Mouse (Mus musculus): ENCODE results near the gene Meis1.

Gene Meis1

DNA sequence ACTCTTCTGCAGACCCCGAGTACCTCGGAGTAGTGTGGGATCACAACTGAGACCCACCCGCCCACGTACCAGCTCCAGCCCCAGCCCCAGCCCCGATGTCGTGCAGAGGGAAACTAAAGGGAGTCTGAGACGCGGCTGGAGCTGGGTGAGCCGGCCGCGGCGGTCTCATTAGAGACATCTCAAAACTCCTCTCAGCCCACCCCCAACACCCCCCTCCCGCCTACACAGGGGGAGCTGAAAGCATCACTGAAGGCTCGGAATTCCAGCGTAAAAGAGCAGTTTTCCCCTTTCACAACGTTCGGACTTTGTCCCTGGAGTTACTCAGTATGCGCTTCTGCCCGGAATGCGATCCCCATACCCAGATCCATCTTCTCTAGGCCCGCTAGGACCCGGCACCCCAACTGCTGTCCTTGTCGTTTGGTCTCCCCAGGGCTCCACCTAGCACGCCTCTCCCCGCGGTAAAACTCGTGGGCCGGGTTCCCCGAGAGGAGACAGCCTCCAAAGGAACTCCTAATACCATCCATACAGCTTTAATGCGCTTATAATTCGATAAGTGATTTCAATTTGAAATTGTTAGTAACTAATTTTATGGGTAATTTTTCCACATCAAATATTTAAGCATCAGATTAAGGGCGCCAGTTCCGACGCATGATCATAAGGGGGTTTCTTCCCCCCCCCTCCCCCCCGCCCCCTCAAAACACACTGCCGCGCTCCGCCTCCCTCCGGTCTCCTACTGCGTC, 141.7 kb downstream of the Meis1 start:
- no peak for DNase-seq (ENCODE audit: low spot score in 2 of 2)

DNA sequence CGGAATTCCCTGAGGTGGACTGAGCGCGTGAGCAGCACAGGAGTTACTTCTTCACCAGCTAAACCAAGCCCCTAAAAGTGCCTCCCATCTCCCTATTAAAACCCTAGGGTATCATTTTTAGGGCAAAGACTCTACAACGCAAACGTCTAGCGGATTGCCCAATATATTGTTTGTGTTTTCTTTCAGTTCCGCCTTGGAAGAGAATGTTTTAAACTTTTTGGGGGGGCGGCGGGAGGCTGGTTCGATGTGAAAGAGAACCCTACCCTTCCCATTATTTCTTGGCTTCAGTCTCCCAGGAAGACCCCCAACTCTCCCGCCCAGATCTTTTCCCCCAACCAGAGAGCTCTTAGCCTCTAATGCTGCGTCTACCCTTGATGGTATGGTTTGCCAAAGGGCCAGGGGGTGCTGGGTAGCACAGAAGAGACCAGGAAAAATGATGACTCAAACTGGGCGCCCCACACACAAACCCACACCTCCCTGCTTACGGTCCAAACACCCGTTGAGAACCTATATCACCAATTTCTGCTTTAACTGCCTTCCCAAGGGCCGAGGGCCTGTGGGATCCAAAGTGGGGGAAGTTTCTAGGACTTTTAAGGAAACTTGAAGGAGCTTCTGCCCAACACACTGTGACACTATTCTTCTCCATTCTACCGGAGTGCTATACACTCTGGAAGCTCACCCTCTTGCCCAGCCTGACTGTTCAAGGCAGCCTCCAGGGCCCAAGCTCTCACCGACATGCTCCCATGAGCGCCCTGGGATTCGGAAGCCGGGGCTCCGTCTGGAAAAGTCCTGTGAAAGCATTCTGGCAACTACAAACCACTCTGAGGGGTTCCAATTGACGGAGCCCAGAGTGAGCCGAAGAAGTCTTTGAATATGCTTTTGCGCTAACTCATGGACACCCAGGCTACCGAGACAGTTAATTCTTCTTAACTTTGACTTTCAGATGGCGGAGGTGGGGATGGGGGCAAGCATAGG, 142.6 kb downstream of the Meis1 start:
- no peak for DNase-seq (ENCODE audit: low spot score in 2 of 2)

DNA sequence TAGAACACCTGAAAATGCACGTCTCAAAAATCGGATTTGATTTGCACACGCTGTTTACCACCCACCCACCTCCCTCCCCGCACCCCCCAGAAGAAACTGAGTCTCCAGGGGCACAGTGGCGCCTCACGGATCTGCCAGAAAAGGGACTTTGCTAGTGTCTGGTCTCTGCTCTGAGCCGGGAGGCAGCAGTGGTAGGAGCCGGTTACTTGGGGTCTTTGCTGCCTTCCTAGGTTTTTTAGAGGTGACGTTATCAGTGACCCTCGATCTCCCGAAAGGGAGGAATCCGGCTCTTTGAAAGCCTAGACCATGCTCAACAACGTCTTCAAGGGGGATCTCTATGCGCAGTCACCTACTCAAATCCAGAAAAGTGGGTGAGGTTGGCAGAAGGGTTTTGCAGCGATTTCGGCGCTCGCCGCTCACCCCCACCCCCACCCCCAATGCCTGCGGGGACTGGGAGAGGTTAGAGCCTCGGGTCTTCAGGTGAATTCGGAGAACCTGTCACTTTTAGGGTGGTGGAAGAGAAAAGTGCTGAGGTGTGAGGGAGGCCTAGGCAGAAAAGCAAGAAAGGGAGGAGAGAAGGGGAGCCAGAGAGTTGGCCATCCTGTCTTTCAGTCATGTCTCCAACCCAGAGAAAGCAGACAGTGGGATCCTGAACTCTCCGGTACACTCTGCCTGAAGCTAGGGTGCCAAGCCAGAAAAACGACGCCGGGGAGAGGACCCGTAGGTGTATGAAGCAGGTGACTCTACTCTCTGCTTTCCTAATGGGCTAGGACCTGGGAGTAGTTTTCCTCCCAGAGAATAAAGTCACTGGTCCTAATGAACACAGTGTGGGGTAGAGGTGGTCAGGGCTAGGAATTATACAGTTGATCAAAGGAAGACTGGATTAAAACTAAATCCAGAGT, 143.5 kb downstream of the Meis1 start:
- DNase-seq (ENCODE audit: low spot score in 2 of 2): no peak

DNA sequence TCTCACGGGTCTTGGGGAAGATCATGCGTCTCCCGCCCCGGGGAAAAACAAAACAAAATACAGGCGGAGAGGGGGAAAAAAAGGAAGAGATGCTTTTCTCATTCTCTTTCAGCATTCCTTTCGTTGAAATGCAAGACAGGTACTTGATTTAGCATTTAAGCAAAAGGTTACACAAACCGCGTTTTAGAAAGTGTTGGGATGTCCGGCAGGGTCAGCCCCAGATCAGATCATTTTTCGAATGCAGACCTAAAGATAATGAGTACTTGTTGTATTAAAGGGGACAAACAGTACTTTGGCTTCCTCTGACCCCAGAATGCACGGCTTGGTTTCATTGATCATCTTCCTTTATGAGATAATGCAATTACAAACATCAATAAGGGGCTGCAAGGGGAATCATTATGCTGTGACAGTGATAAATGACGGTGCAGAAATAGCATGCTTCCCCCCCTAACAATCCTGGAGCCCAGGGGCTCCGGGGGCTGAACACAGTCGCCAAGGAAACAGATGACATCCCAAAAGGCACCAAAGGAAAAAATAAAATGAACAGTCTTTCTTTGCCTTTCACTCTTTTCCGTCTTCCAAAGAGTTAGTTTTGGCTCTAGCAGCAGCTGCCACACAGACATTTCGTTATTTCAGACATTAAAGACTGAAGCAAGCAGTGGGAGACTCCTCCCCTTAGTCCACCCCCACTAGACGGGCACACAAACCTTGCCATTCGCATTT, 144.3 kb downstream of the Meis1 start:
- no peak for DNase-seq (ENCODE audit: low spot score in 2 of 2)

DNA sequence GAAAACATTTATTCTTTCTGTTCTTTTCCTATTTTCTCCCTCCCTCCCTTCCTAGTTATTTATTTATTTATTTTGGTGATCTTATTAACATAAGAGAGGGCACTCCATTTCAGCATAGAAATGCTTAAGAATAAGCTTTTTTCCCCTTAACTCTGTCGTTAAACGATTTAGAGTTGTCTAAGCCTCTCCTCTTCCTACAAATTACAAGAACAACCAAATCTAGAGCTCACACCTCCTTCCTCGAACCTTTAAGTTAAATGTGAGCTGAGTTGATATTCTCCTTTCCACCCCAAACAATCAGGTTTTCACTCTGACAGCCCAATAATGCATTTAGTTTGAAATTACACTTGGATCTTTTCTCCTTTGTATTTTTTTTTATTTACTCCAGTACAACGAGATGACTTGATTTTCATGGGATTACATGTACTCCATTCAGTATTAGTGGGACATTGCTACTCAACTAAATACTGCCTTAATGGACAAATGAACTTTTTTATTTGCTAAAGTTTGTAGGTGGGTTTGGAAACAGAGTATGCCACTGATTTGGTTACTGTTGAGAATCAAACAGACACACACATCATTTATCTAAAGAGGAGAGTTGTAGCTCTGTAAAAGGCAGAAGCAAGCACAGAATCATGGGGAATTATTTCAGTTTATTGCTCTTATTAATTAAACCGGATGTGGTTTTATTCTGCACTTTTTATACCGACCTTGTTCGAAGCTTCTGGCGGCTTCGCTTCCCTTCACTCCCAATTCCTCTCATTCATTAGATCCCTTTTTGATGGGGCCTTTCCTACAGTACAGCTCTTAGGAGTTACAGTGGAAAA, 145.1 kb downstream of the Meis1 start:
- DNase-seq (ENCODE audit: low spot score in 2 of 2): no peak

DNA sequence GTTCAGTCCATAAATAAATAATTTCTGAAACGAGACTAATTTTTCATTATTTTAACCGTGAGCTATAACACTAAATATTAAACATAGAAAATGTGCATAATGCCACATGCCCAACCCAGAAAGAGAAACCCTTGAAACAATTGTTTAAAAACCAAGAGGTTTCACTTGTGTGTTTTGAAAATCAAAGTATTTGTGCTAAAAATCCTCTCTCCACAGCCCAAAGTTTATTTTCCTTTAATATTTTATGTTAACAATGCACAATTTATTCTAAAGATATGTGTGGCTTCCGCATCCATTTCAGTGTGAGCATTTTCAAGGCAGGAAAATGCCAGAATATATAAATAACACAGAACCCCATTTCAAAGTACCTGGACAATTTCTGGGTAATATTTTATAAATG, 146.0 kb downstream of the Meis1 start:
- no peak for DNase-seq (ENCODE audit: low spot score in 2 of 2)

DNA sequence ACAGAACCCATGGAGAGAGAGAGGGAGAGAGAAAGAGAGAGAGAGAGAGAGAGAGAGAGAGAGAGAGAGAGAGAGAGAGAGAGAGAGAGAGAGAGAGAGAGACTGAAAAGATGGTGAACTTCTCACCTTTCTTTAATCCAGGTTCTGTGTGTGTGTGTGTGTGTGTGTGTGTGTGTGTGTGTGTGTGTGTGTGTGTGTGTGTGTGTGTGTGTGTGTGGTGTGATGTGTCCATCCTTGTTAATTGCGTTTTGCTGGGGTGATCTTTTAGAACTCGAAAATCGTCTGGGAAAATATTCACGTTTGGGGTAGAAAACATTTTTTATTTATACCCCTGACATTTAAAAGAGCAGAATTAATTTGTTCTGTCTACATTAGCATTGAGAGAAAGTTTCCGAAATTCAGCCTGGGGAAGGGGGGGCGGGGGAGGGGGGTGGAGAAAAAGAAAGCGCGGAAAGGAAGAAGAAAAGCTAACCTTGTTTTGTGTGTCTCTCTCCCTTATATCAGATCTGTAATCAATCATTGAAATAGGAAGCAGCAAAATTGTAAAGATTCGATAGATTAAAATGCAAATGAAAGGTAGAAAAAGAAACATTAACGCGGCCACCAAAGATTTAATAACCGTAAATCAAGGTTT, 146.6 kb downstream of the Meis1 start:
- DNase-seq (ENCODE audit: low spot score in 2 of 2): no peak

DNA sequence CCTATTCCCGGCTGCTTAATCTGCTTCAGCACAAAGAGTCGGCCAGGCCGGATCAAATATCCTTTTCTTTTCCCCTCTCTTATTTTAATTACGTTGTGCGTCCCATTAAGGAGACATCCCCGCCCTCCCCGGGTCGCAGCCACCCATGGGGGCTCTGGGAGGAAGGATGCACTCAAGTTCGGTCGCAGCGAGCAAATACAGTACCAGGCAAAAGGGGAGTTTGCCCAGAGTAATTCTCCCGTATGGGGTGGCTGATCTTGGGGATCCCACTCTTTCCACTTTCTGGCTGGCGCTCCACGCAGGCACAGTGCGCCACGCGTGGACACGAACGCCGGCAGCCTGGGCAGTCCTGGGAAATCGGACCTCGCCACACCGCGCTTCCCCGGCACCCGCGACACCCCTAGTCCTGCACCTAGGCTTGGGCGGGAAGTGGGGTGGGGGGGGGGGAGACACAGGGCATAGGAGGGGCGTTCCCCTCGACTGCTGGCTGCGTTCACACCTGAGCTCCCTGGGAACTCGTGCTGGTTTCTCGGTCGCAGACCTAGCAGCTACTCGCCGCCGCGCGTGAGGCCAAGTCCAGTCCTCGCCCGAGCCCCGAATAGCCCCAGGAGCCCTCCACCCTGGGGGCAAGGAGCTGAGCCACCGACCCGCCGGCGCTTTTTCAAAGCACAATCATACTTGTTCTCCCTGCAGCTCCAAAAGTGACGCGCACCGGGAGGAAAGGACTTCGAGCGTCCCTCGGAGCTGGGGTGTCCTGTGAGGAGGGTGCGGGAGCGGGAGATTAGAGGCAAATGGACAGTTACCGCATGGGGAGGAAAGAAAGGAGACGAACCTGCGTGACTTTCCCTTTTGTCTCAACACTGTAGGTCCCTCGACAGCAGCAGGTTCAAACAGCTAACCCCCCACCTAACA, 147.4 kb downstream of the Meis1 start:
- no peak for DNase-seq (ENCODE audit: low spot score in 2 of 2)

DNA sequence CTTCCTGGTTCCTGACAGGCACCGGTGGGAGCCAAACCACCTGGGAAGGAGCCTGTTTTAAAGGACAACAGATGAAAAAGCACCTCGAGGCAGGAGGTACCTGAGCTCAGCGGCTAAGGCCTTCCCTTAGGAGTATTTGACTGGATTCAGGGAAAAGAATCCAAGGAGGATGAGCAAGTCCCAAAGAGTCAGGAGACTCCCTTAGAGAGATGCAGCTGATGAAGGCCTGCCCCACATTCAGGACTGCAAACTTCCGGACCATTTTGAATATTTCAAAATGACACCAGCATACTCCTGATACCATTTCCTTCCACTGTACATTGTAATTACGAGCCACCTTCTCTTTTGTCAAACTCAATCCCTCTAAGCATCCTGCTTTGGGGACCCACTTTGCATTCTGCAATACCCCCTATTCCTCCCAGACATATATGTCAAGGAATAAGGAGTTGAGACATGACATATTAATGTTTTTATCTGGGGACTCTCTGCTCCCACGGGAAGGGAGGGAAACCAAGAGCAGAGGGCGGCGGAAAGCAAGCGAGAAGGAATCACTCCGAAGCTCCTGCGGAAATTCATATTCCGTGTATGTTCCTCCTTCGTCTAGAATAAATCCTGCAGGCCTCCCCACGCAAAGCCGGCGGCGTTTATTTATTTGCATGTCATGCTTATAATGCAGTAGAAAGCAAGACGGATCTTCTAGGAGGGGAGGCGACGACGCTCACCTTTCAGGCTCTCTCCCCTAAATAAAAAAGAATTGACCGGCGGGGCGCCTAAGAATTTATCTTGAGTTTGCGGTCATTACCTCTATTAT, 148.5 kb downstream of the Meis1 start:
- no peak for DNase-seq (ENCODE audit: low spot score in 2 of 2)

DNA sequence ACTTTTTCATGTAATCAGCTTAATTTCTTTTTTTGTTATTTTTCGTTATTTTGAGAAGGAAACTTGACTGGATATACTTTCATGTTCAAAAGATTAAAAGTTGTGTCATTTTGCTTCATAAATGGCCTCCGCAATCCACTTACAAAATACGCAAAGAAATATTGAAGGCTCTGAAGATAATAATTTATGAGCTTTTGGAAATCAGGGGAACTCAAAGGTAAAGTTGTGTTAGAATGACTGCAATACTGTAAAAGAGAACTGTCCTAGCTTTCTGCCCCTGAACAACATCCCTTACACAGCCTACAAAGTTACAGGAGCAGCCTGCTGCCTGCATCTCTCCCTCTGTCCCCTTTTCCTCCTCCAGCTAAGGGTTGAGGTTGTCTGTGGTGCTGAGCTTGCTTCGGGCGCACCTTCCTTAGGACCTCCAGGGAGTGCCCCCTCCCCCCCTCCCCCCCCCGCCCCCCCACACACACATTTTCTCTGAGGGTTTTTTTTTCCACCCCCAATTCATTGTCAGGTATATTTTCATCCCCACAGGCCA, 149.3 kb downstream of the Meis1 start:
- DNase-seq (ENCODE audit: low spot score in 2 of 2): no peak

DNA sequence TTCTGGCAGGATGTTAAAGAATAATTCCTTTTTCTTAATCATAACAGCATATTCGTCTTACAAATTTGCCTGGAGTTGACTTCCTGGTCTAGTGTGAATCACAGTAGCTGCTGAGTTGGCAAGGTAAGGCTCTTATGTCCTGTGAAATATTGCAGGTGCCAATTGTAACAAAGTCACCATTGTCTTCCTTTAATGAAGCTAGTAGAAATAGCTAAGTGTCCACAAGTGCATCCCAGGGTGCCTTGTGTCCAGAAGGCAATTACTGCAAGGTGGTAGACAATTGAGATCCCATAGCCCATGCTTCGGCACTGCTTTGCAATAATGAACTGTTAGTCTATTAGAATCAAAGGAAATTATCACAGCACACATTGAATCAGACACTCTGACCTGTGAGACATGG, 151.1 kb downstream of the Meis1 start:
- DNase-seq (ENCODE audit: low spot score in 2 of 2): no peak

DNA sequence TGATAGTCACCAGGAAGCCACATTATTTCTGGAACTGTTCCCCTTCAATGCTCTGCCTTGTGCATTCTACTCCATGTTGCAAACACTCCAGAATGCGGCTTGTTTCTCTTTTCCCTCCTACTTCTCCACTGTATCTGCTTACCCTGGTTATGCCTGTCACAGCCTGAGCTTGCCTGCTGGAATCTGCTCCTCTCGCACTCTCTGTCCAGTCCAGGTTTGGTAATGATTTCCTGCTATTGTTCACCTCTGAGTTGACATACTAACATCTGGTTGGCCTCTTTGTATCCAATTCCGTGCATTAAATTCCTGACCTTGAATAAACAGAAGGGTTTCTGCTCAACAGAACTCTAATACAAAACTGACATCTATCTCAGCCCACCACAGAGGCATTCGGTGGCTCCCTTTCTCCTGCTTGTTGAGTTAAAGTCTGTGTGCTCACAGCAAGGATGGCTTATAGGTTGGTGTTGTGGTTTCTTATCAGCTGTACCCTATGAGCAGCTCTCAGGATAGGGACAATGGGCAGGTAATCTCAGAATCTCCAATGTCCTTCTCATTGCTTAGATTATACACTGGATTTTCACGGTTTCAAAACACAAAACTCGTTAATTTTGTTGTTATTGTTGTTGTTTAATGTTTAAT, 152.5 kb downstream of the Meis1 start:
- no peak for DNase-seq (ENCODE audit: low spot score in 2 of 2)

DNA sequence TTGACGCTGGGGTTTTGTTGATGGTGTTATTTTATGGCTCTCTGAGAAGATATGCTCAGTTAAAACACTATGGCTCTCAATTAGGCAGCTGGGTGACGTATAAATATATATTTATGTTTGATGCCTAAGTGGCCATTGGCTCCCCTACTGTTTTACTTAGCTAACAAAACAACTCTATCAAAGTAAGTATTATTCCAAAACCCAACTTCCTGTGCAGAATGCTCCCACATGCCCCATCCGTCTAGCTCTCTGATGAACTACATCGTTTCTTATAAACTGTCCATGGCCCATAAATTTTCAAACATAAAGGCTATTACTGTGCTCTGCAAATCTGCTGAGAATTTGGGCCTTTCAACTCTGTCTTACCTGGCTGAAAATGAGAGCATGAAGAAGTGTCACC, 168.0 kb downstream of the Meis1 start:
- no peak for DNase-seq (ENCODE audit: low spot score in 2 of 2)

DNA sequence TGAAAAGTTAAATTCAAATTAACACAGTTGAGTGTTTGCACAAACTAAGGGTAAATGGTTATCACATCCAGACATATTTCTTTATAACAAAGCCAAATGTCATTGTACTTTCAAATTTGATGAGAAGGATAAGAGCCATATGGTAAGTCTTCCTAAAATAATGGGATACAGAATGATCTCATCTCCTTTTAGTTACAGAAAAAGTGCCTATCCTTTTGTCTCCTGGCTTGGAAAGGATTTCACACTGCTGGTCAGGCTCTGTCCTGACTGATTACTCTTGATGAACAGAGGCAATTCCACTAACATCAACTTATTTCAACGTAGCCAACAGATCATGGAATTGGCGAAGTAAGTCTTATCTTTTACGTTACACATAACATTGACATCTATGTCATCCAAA, 171.1 kb downstream of the Meis1 start:
- DNase-seq (ENCODE audit: low spot score in 2 of 2): no peak

DNA sequence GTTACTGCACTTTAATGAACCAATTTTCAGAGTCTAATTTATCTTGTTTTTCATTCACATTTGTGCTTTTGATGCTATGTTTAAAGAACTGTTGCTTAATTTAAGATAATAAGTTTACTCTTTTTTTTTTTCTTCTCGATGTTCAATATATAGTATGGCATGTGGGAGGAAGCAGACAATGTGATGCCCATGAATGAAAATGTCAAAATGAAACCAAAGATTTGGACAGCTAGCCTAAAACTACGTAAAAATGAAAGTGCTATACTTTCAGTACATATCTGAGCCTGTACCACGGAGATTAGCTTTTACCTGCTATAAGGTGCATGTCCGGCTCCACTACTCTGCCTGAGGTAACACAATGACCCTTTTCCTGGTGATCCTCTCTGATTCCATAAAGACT, 172.3 kb downstream of the Meis1 start:
- DNase-seq (ENCODE audit: low spot score in 2 of 2): no peak

DNA sequence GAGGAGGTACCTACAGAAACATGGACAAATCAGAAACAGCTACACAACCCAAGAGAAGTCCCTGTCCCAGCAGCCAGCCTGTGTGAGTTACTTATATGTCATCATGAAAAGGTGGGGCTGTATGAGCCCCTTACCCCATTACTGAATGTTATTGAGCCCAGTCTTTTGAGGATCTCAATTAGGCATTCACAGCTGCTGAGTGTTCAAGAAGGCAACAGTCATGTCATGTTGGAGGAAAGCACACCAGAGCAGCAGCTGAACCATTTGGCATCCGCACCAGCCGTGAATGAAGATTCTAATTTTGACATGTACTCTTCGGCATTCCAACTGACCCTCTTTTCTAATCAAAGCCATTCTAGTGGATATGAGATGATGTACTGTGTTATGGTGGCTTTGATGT, 172.9 kb downstream of the Meis1 start:
- DNase-seq (ENCODE audit: low spot score in 2 of 2): no peak

DNA sequence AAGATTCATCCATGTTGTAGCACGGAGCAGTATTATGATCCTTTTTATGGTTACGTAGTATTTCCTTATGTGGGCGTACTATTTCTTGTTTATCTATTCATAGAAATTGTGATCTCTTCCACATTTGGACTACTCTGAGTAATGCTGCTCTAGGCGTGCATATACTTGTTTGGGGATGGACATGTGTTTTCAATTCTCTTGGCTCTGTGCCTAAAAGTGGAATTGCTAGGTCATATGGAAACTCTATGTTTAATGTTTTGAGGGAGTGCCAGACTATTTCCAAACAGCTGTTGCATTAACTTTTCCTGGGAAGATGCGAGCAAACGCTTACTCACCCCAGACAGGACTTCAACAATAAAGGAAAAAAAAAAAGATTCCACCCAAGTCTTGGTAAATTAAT, 173.3 kb downstream of the Meis1 start:
- no peak for DNase-seq (ENCODE audit: low spot score in 2 of 2)

Measured in left cerebral cortex, adult 9 months (tissue).